Mouse (Mus musculus) midbrain, embryonic 13.5 days (tissue): ENCODE data around the gene Gm20521. TPM values are rescaled to one million over a fixed set of nuclear protein-coding genes. Genes with fewer than 3 reads are reported as not detected.
"Not testable (repeated sequence)": the region's sequence is repeated elsewhere in the genome, so short reads cannot be mapped to it uniquely, and the experiment has no call there.

Experiments used
- ATAC-seq: fragments of 200-750 bp; cut with Nextera tagmentation; 2 replicates; pipeline ENCODE4 v1.8.0; 2017; ENCODE audit warnings: mild to moderate bottlenecking, moderate TSS enrichment, moderate library complexity
- H3K27ac ChIP-seq: fragments of 300-500 bp; sonication (generic); 2 replicates; pipeline ENCODE4 v1.5.1; 2015; ENCODE audit warnings: inconsistent platforms, mild to moderate bottlenecking, moderate library complexity
- H3K27me3 ChIP-seq: fragments of 300-500 bp; sonication (generic); 2 replicates; pipeline ENCODE4 v1.6.1; 2015; ENCODE audit warnings: mild to moderate bottlenecking, inconsistent platforms
- H3K36me3 ChIP-seq: fragments of 300-500 bp; sonication (generic); 2 replicates; pipeline ENCODE4 v1.6.1; 2015; ENCODE audit warnings: mild to moderate bottlenecking, inconsistent platforms
- H3K4me1 ChIP-seq: fragments of 300-500 bp; sonication (generic); replicated peaks from 2 replicates; pipeline ENCODE4 v1.6.1; 2015; ENCODE audit warnings: inconsistent platforms
- H3K4me2 ChIP-seq: fragments of 300-500 bp; sonication (generic); replicated peaks from 2 replicates; pipeline ENCODE4 v1.6.1; 2015; ENCODE audit warnings: moderate library complexity, mild to moderate bottlenecking, inconsistent platforms
- H3K4me3 ChIP-seq: fragments of 300-500 bp; sonication (generic); replicated peaks from 2 replicates; pipeline ENCODE4 v1.5.1; 2015; ENCODE audit warnings: mild to moderate bottlenecking, inconsistent platforms
- H3K9ac ChIP-seq: fragments of 300-500 bp; sonication (generic); replicated peaks from 2 replicates; pipeline ENCODE4 v1.6.1; 2015; ENCODE audit warnings: mild to moderate bottlenecking, inconsistent platforms
- H3K9me3 ChIP-seq: fragments of 300-500 bp; sonication (generic); 2 replicates; pipeline ENCODE4 v1.6.1; 2016; ENCODE audit warnings: mild to moderate bottlenecking, inconsistent platforms
- WGBS: fragments of 180-500 bp; shearing (Covaris S2); methylation state at CpG from one replicate; pipeline ENCODE4 v1.1.7; 2015; 5-methylcytosine and 5-hydroxymethylcytosine counted together
- polyA plus RNA-seq: library from polyadenylated mRNA; unstranded; fragments of >200 nt; fragmentation: Nextera tagmentation; extraction: Ambion mirVana; gene quantifications from 2 replicates; pipeline ENCODE4 v1.2.1, GENCODE M21; 2015

Gene Gm20521
- polyA plus RNA-seq, 1 experiment from 2014 or later = not detected

DNA sequence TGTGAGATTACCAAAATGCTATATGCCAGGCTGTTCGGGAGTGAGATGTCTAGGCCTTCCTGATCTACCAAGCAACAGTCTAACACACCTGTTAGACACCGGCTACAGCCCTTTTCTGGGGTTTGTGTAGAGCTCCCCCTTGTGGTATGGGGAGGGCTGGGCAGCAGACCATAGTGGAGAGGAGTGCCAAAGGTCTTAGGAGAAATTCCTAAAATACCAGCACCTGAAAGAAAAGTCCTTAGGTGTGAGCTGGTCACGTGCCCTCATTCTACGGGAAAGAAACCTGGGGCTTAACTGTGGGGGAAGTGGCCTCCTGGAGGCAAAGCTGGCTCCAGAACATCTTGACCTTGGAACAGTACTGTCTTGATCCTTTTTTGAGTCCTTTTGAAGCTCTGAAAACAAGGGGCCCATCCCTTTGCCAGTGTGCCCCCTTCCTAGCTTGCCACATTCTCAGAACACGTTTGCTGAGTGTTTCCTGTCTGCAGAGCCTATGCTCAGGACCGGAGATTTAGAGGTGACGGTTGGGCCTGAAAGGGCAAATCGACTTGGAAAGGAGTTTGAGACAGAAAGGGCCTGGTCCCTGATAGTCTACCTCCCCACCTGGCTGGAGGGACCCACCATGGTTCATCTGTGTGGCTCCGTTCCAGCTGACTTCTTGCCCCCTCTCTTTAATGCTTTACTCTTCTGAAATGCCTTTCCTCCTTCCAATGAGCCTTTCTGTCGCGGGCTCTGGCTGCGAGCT, 56.4 kb downstream of the Gm20521 start:
- WGBS = 48% methylated on average over 12 of the region's 12 CpGs
- no peaks in the 10 kb centered on the region for H3K36me3 ChIP-seq
- no peak overlapping the region for H3K4me3 ChIP-seq
- H3K9me3 ChIP-seq = no peaks in the 10 kb centered on the region
- H3K27me3 ChIP-seq = no peaks in the 10 kb centered on the region
- H3K27ac ChIP-seq = no peak overlapping the region
- ATAC-seq = no peak
- H3K4me2 ChIP-seq = no peak overlapping the region
- peaks cover 10% of the 10 kb centered on the region for H3K4me1 ChIP-seq
- no peak overlapping the region for H3K9ac ChIP-seq

DNA sequence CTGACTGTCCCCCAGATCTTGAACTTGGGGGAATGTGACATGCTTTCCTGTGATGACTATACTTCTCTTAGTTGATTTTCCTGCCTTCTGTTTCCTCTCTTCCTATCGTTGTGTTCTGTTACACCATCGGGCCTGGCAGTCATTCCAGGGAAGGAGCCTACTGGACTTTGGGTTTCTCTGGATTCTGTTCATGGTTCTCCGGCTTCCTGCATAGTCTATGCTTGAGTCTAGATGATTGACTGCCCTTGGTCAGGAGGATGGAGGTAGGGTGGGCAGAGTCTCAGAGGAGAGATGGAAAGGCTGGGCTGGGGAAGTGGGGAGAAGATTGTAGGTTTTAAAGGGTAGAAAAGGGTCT, 56.9 kb downstream of the Gm20521 start:
- Histone ChIP-seq H3K9ac (no peak overlapping the region), H3K27me3 (no peaks in the 10 kb centered on the region), H3K4me1 (peaks cover 10% of the 10 kb centered on the region), H3K36me3 (no peaks in the 10 kb centered on the region), H3K9me3 (no peaks in the 10 kb centered on the region), H3K4me3 (no peak overlapping the region), H3K4me2 (no peak overlapping the region), H3K27ac (no peak overlapping the region)
- no peak for ATAC-seq
- 81% methylated on average over 3 of the region's 3 CpGs for WGBS

DNA sequence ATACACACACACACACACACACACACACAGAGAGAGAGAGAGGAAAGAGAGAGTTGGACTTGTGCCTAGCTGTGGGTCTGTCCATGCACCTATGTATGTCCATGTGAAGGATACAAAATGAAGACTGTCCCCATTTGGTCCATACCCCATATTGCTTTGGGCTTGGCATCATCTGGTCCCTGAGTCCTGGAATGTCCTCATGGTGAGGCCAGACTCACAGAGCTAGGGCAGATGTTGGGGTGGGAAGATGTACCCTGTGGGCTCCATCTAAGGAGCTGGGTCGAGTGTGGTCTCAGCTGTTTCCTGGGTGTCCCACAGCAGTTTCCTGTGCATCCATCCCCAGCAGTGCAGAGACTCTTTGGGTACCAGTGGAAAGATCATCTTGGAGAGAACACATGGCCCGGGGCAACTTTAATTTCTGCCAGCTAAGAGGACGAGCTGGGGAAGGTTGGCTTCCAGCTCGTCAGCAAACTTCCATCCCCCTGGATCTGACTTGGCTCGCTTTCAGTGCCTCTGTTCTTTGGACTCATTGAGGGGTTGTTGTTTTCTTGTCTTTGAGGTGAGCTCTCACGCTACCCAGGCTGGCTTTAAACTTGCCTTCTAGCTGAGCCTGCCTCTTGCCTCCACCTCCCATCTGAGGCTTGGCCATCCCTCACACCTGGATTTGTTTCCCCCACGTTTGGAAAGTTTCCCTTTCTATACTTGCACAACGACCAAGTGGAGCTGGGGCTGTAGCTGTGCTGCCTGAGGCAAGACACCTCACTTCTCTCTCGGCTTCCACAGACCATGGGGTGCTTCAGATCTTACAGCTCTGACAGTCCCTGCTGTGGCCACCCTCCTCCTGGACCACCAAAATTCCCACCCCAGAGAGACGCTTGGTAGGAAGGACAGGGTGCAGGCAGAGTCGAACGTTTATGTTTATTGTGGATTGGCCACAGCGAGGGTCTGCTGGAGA, 58.1 kb downstream of the Gm20521 start:
- Histone ChIP-seq H3K4me1 (peaks cover 5% of the 10 kb centered on the region), H3K9ac (no peak overlapping the region), H3K27me3 (no peaks in the 10 kb centered on the region), H3K4me3 (no peak overlapping the region), H3K36me3 (no peaks in the 10 kb centered on the region), H3K4me2 (no peak overlapping the region), H3K9me3 (no peaks in the 10 kb centered on the region), H3K27ac (no peak overlapping the region)
- WGBS = 71% methylated on average over 13 of the region's 13 CpGs
- no peak for ATAC-seq

DNA sequence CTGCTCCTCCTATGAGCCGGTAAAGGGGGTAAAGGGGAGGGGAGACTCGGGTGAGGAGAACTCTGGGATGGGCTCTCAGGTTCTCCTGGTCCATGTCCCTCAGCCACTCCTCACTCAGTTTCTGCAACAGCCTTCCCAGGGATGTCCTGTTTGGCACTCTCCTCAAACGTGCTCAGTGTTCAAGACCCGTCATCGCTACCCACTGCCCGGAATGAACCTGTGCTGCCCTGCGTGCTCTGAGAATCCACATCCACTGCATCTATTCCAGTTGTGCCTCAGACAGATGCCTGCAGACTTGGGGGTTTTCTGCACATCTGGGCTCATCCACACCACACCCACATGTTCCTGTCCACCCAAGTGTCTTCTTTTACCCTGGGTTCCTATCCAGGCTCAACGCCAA, 59.2 kb downstream of the Gm20521 start:
- no peaks in the 10 kb centered on the region for H3K4me1 ChIP-seq
- no peaks in the 10 kb centered on the region for H3K9me3 ChIP-seq
- no peak overlapping the region for H3K9ac ChIP-seq
- no peaks in the 10 kb centered on the region for H3K36me3 ChIP-seq
- H3K27me3 ChIP-seq = no peaks in the 10 kb centered on the region
- H3K4me3 ChIP-seq = no peak overlapping the region
- ATAC-seq = no peak
- H3K27ac ChIP-seq = no peak overlapping the region
- no peak overlapping the region for H3K4me2 ChIP-seq
- WGBS = 93% methylated on average over 8 of the region's 8 CpGs

DNA sequence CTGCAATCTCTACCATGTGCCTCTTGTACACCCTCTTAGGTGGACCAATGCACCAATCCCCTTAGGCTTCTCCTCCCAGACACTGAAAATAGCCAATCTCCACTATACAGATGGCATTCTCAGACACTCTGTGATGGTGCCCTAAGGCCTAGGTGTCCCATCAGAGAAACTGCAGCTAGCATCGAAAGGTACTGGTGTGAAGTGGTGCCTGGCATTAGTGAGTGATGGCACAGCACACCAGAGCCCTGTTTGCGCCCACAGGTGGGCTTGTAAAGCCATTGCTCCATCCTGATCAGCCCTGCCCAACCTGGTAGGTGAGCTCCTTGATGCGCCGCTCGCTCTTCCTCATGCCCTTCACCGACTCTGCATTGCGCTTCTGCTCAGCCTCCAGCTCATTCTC, 60.7 kb downstream of the Gm20521 start:
- ATAC-seq = no peak
- Histone ChIP-seq H3K36me3 (no peaks in the 10 kb centered on the region), H3K4me1 (no peaks in the 10 kb centered on the region), H3K9ac (no peak overlapping the region), H3K9me3 (no peaks in the 10 kb centered on the region), H3K4me2 (no peak overlapping the region), H3K27me3 (no peaks in the 10 kb centered on the region), H3K27ac (no peak overlapping the region), H3K4me3 (no peak overlapping the region)
- WGBS = 96% methylated on average over 7 of the region's 7 CpGs

DNA sequence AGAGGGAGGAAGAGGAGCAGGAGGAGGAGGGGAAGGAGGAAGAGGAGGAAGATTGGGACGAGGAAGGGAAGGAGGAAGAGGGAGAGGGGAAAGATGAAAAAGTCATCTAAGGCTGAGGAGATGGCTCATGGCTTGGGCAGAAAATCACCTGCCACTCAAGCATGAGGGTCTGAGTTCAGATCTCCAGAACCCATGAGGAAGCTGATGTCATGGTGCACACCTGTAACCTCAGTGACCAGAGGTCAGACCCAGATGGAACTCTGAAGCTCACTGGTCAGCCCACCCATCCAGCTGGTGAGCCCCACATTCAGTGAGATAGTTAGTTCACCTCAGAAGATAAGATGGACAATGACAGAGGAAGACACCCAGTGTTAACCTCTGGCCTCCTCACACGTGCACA, 61.7 kb downstream of the Gm20521 start:
- Histone ChIP-seq H3K36me3 (no peaks in the 10 kb centered on the region), H3K27me3 (no peaks in the 10 kb centered on the region), H3K4me1 (no peaks in the 10 kb centered on the region), H3K27ac (no peak overlapping the region), H3K4me3 (no peak overlapping the region), H3K4me2 (no peak overlapping the region), H3K9ac (no peak overlapping the region), H3K9me3 (no peaks in the 10 kb centered on the region)
- no peak for ATAC-seq
- 70% methylated on average over 2 of the region's 2 CpGs for WGBS

DNA sequence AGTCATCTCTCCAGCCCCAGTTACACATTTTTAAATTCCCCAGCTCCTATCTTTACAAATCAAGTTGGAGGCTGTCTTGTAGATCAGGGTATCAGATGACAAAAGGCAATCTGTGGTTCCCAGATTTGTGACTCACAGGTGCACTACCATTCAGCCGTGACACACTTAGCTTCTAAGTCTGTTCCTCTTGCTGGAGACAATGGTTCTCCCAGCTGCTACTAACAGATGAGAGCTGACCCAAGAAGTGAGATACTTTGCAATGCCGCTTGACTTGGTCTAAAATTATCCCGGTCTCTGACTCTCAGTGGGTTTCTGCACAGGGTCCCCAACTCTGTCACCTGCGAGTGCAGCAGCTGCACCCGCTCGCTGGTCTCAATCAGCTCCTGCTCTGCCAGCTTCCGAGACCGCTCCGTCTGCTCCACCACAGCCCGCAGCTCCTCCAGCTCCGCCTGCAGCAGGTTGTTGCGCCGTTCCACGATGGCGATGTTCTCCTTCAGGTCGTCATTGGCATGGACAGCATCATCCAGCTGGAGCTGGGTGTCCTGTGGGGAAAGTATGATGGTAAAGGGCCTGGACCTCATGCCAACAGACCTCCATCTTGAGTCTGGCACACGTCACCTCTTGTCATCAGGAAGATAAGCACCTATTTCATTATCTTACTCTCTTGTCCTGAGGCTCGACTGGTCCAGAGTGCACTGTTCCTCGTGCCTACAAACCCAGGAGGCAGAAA, 62.9 kb downstream of the Gm20521 start:
- Histone ChIP-seq H3K9me3 (no peaks in the 10 kb centered on the region), H3K4me2 (no peak overlapping the region)
- ATAC-seq = no peak

DNA sequence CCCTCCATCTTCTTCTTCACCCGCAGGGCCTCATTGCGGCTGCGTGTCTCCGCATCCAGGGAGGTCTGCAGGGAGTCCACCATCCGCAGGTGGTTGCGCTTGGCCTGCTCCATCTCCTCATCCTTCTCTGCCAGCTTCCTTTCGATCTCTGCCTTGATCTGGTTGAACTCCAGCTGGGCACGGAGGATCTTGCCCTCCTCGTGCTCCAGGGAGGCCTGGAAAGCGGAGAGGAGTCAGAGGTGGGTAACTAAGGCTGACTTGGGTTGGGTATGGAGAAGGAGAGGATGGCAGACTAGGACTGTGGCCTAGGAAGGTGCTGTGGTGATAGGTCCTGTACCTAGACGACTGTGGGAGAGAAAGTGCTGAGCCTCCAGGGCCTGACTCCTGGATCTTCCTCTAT, 63.8 kb downstream of the Gm20521 start:
- not testable (repeated sequence) for H3K4me2 ChIP-seq, H3K9me3 ChIP-seq, H3K4me1 ChIP-seq, ATAC-seq, H3K36me3 ChIP-seq, H3K4me3 ChIP-seq, H3K27me3 ChIP-seq, H3K9ac ChIP-seq, H3K27ac ChIP-seq
- 89% methylated on average over 11 of the region's 11 CpGs for WGBS

More for the DNA sequence above, 62.9 kb downstream of the Gm20521 start:
- no peak overlapping the region for H3K4me3 ChIP-seq
- no peaks in the 10 kb centered on the region for H3K27me3 ChIP-seq
- H3K27ac ChIP-seq = no peak overlapping the region
- 88% methylated on average over 19 of the region's 19 CpGs for WGBS
- H3K9ac ChIP-seq = no peak overlapping the region
- H3K36me3 ChIP-seq = no peaks in the 10 kb centered on the region
- H3K4me1 ChIP-seq = no peaks in the 10 kb centered on the region

Other genes with a start within 250 kb of the Gm20521 start
- gene Gm17606, start 242.5 kb upstream of the Gm20521 start, polyA plus RNA-seq = not detected in 2 replicates
- gene Cdh24, start 242.1 kb upstream of the Gm20521 start, polyA plus RNA-seq = 9.5 and 12.3 TPM in 2 replicates
- gene 1700123O20Rik, start 197.2 kb upstream of the Gm20521 start, polyA plus RNA-seq = 75.4 and 76.6 TPM in 2 replicates
- 185 and 187 TPM in 2 replicates for gene Acin1, start 196.5 kb upstream of the Gm20521 start, polyA plus RNA-seq
- 0.27 and 0.32 TPM in 2 replicates for gene Gm29776, start 184.6 kb upstream of the Gm20521 start, polyA plus RNA-seq
- gene Cebpe, start 171.3 kb upstream of the Gm20521 start, polyA plus RNA-seq = not detected in 2 replicates
- 4.6 and 4.9 TPM in 2 replicates for gene Slc7a8, start 101.5 kb upstream of the Gm20521 start, polyA plus RNA-seq
- gene Rnf212b, start 69.3 kb upstream of the Gm20521 start, polyA plus RNA-seq = not detected in 2 replicates
- gene Homez, start 12.5 kb upstream of the Gm20521 start, polyA plus RNA-seq = 11.7 and 13.5 TPM in 2 replicates
- gene Ppp1r3e, start 5.9 kb upstream of the Gm20521 start, polyA plus RNA-seq = 0.98 and 2.2 TPM in 2 replicates
- 4.4 and 4.9 TPM in 2 replicates for gene Bcl2l2, start 64 bp upstream of the Gm20521 start, polyA plus RNA-seq
- gene Pabpn1, start 9.1 kb downstream of the Gm20521 start, polyA plus RNA-seq = 178 and 203 TPM in 2 replicates
- 119 and 158 TPM in 2 replicates for gene Slc22a17, start 29.7 kb downstream of the Gm20521 start, polyA plus RNA-seq
- 18.0 and 21.6 TPM in 2 replicates for gene Efs, start 42.7 kb downstream of the Gm20521 start, polyA plus RNA-seq
- 0.15 and 0.19 TPM in 2 replicates for gene Il25, start 49.3 kb downstream of the Gm20521 start, polyA plus RNA-seq
- gene Cmtm5, start 52.8 kb downstream of the Gm20521 start, polyA plus RNA-seq = 1.9 and 2.0 TPM in 2 replicates
- 0.75 and 1.3 TPM in 2 replicates for gene Myh6, start 83.5 kb downstream of the Gm20521 start, polyA plus RNA-seq
- not detected in 2 replicates for gene Gm17428, start 93.5 kb downstream of the Gm20521 start, polyA plus RNA-seq
- 4.6 and 5.3 TPM in 2 replicates for gene Myh7, start 111.2 kb downstream of the Gm20521 start, polyA plus RNA-seq
- 60.4 and 62.7 TPM in 2 replicates for gene Ngdn, start 132.0 kb downstream of the Gm20521 start, polyA plus RNA-seq
- 35.5 and 39.9 TPM in 2 replicates for gene Zfhx2, start 208.9 kb downstream of the Gm20521 start, polyA plus RNA-seq
- gene Thtpa, start 211.3 kb downstream of the Gm20521 start, polyA plus RNA-seq = 32.1 and 35.0 TPM in 2 replicates
- 7.9 and 8.2 TPM in 2 replicates for gene Ap1g2, start 223.2 kb downstream of the Gm20521 start, polyA plus RNA-seq
- gene Jph4, start 233.5 kb downstream of the Gm20521 start, polyA plus RNA-seq = 18.2 and 19.9 TPM in 2 replicates